Mouse (Mus musculus): ENCODE data around the gene Olfr1049.

DNA sequence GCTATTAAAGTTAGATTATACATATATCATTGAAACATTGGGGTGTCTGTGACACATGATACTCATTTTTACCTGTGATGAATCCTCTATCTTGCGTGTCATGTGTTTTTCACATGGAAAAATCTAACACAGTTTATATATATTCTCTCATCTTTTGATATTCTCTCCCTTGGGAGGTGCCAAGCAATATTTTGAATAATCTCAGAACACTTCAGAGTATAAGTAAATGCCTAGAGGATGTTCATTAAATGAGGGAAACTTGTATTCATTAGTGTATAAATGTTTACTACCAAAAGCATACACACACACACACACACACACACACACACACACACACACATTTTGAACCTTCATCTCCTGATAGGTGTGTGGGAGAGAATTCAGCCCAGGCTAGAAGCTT, 26.8 kb downstream of the Olfr1049 start, which contains the start of gene Olfr1047:
- TF ChIP-seq EP300 (IDR thresholded peaks at IDR 0.05; ENCODE audit: low read depth) (no peak), CTCF (IDR thresholded peaks at IDR 0.05; ENCODE audit: low read depth) (no peak)
